Mouse (Mus musculus): ENCODE results near the gene Rnf227.

DNA sequence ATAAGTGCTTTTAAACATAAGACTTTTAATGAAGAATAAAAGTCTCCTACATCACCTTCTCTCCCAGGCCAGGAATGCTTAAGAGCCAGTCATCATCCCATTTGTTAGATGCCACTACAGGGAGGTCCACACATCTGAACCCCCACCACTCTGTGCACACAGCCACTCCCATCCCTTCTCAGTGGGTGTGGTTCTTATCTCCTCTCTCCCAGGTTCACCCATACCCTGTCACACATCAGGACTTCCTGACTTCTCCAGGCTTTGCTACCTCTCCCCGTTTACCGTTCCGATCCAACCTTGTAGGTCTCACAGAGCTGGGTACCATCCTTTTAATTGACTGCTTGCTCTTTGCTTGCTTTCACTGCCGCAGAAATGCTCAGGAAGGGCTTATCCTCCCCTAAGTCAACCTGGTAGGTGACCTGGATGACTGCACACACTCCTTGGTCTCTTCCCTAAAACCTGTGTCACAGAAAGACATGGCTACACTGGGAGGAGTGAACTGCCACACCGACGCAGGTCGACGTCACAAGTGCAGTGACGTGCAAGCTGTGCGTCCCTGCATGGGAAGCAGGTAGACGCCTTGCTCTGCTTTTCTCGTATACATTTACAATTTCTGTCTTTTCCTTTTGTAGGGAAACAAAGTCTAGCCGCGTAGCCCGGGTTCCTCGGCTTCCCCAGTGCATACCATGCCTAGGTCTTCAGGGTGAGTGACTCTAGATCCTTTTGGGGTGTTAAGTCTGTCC is 33.1 kb downstream of the Rnf227 start:
- no peak for TF ChIP-seq CTCF (IDR thresholded peaks at IDR 0.05; ENCODE audit: insufficient read depth, low read depth, low read length)
- TF ChIP-seq POLR2A (IDR thresholded peaks at IDR 0.05; ENCODE audit: insufficient read depth, low read depth, low read length) = no peak

Measured in olfactory bulb, adult 2 months (tissue).